Mouse (Mus musculus): ENCODE measurements around the gene Npas4. TPM values are rescaled to one million over a fixed set of nuclear protein-coding genes. Genes with fewer than 3 reads are reported as not detected.

Npas4 gene
- polyA plus RNA-seq, 1 experiment from 2014 or later: not detected

DNA sequence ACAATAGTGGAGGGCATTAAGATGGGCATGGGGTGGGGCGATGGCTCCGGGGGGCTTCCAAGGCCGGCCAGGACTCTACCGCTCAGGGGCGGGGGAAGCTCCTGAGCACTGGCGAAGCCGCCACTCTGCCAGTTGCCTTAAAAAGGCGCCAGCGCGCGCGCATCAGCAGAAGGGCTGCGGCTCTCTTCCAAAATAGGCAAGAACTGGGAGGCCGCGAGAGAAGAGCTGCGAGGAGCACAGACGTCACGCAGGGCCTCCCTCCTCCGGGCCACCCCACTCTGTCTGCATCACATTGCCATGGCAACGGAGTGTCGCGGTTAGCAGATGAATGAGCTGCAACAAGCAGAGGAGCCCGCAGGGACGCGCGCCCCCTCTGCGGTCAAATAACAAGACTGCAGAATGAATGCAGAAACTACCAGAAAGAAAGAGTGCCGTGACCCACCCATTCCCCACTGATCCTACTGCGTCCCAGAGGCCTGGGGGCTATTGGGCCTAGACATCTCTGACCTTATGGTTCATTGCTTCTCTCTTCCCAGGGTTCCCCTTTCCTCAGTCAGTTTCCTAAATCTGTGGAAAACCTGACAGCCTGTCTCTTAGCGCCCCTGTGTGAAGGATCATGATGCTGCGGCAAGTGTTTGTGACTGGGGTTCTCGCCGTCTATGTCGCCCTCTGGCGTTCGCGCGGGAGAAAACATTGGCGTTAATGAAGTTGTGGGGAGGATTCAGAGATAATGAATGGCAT, 11.7 kb upstream of the Npas4 start:
- no peak overlapping the region for H3K4me3 ChIP-seq (ENCODE audit: low read depth, low read length)
- ATAC-seq (ENCODE audit: low read depth): no peak; the same call in 1 of the 2 replicates
- WGBS (ENCODE audit: insufficient replicate concordance): 2% methylated on average over 39 of the region's 39 CpGs
- H3K4me1 ChIP-seq (ENCODE audit: control insufficient read depth, low read depth, low read length): no peaks in the 10 kb centered on the region
- no peaks in the 10 kb centered on the region for H3K36me3 ChIP-seq (ENCODE audit: control insufficient read depth, insufficient read depth)
- H3K27ac ChIP-seq (ENCODE audit: low read length): no peak overlapping the region
- no peaks in the 10 kb centered on the region for H3K9me3 ChIP-seq (replicated peaks; ENCODE audit: control insufficient read depth, low read length)
- H3K27me3 ChIP-seq (ENCODE audit: control insufficient read depth, insufficient read depth, low read depth, low read length): peaks cover 10% of the 10 kb centered on the region; the same call in 1 of the 2 replicates
- no peak overlapping the region for H3K9ac ChIP-seq (ENCODE audit: low read depth, low read length)
- no peak overlapping the region for H3K4me2 ChIP-seq (ENCODE audit: low read depth, low read length)

DNA sequence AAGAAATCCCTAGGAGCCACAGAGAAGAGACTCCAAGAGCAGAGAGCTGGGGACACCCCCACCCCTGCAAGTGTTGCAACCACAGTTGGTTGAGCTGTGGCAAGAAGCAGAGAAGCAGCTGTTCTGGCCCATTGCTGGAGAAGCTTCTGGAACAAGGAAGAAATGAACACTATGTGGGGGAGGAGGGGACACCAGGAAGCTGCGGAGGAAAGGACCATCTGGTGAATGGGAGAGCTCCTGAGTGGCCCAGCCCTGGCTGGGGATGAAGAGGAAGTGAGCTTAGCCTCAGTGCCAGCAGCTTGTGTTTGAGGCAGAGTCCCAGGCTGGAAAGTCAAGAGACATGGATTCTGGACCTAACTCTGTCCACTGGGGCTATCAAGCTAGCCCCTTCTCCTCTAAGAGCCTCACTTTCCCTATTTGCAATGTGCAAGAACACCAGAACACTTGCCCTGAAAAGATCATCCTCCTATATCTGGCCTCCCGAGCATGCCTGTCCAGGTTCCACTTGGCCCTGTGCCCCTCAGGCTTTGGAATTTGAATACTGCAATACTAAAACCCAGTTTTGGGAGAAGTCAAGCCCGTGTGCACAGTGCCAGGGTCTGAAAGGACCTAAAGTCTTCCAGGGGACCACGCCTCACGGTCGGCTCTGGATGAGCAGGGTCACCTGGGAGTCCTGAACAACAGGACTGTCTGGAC, 9.5 kb upstream of the Npas4 start:
- no peaks in the 10 kb centered on the region for H3K36me3 ChIP-seq (ENCODE audit: control insufficient read depth, insufficient read depth)
- 46% methylated on average over 6 of the region's 6 CpGs for WGBS (ENCODE audit: insufficient replicate concordance)
- no peak for ATAC-seq (ENCODE audit: low read depth)
- no peak overlapping the region for H3K9ac ChIP-seq (ENCODE audit: low read depth, low read length)
- no peaks in the 10 kb centered on the region for H3K9me3 ChIP-seq (replicated peaks; ENCODE audit: control insufficient read depth, low read length)
- H3K27ac ChIP-seq (ENCODE audit: low read length): no peak overlapping the region
- H3K4me3 ChIP-seq (ENCODE audit: low read depth, low read length): no peak overlapping the region
- no peak overlapping the region for H3K4me2 ChIP-seq (ENCODE audit: low read depth, low read length)
- H3K4me1 ChIP-seq (ENCODE audit: control insufficient read depth, low read depth, low read length): no peaks in the 10 kb centered on the region
- H3K27me3 ChIP-seq (ENCODE audit: control insufficient read depth, insufficient read depth, low read depth, low read length): peaks cover 10% of the 10 kb centered on the region; the same call in 1 of the 2 replicates

DNA sequence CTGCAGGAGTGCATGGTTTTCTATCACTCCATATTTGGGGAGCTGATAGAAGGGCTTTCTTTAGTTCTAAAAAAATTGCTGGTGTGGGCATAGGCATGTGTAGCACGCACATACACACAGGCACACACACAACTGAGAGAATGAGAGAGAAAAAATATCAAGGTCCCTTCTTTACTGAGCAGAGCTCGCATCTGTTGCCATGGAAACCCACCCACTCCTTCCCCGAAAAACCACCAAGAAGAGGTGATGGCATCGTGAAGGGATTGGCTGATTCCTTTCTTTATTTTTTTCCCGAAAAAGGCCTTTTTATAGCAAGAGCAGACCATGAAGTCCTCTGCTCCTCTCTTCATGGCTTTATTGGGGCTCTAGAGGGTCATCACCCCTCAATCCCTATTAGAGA, 3.9 kb upstream of the Npas4 start:
- H3K4me3 ChIP-seq (ENCODE audit: low read depth, low read length): no peak overlapping the region
- ATAC-seq (ENCODE audit: low read depth): no peak
- H3K27me3 ChIP-seq (ENCODE audit: control insufficient read depth, insufficient read depth, low read depth, low read length): peaks cover 29% of the 10 kb centered on the region
- no peaks in the 10 kb centered on the region for H3K36me3 ChIP-seq (ENCODE audit: control insufficient read depth, insufficient read depth)
- no peak overlapping the region for H3K9ac ChIP-seq (ENCODE audit: low read depth, low read length)
- no peak overlapping the region for H3K27ac ChIP-seq (ENCODE audit: low read length)
- H3K9me3 ChIP-seq (replicated peaks; ENCODE audit: control insufficient read depth, low read length): no peaks in the 10 kb centered on the region
- H3K4me2 ChIP-seq (ENCODE audit: low read depth, low read length): no peak overlapping the region
- WGBS (ENCODE audit: insufficient replicate concordance): 30% methylated on average over 5 of the region's 5 CpGs
- H3K4me1 ChIP-seq (ENCODE audit: control insufficient read depth, low read depth, low read length): no peaks in the 10 kb centered on the region

DNA sequence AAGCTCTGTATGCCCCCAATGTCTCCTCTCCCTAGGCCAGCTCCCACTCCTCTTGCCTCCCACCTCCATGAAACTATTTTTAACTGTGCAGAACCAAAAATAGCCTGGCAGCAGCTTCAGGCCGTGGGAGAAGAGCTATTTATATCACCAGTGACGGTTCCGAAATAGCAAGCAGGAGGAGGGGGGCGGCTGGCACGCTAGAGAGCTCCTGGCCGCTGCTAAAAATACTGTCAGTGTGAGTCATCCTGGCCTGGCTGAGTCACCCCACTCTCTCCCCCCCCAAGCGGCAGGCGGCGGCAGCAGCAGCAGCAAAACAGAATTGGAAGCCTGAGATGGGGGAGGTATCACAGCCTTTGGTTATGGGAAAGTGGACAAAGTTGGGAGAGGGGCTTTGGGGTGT, 2.8 kb upstream of the Npas4 start:
- Histone ChIP-seq H3K36me3 (ENCODE audit: control insufficient read depth, insufficient read depth) (no peaks in the 10 kb centered on the region), H3K27ac (ENCODE audit: low read length) (no peak overlapping the region), H3K9ac (ENCODE audit: low read depth, low read length) (no peak overlapping the region), H3K9me3 (replicated peaks; ENCODE audit: control insufficient read depth, low read length) (no peaks in the 10 kb centered on the region), H3K4me2 (ENCODE audit: low read depth, low read length) (no peak overlapping the region), H3K4me1 (ENCODE audit: control insufficient read depth, low read depth, low read length) (no peaks in the 10 kb centered on the region), H3K4me3 (ENCODE audit: low read depth, low read length) (no peak overlapping the region), H3K27me3 (ENCODE audit: control insufficient read depth, insufficient read depth, low read depth, low read length) (peaks cover 29% of the 10 kb centered on the region)
- WGBS (ENCODE audit: insufficient replicate concordance): 1% methylated on average over 8 of the region's 9 CpGs
- ATAC-seq (ENCODE audit: low read depth): no peak

DNA sequence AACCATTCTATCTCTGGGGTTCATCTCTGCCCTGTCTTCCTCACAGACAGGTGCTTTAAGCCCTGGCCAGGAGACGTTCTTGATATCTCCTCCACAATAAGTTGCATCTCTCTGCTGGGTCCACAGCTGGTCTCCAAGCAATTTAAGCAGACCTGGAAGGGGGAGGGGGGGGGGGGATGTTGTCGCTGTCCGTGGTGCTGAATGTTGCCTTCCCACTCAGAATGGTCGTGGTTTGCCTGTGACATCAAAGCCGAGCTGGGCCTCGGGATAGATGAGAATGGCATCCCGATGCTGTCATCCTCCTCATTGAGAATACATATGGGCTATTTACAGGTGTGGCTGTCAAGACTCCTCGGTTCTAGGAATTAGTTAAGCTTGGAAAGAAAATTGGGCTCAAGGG, 2.3 kb upstream of the Npas4 start:
- Histone ChIP-seq H3K27me3 (ENCODE audit: control insufficient read depth, insufficient read depth, low read depth, low read length) (peaks cover 29% of the 10 kb centered on the region), H3K4me2 (ENCODE audit: low read depth, low read length) (no peak overlapping the region), H3K9ac (ENCODE audit: low read depth, low read length) (no peak overlapping the region), H3K9me3 (replicated peaks; ENCODE audit: control insufficient read depth, low read length) (no peaks in the 10 kb centered on the region), H3K4me3 (ENCODE audit: low read depth, low read length) (no peak overlapping the region), H3K36me3 (ENCODE audit: control insufficient read depth, insufficient read depth) (no peaks in the 10 kb centered on the region), H3K27ac (ENCODE audit: low read length) (no peak overlapping the region), H3K4me1 (ENCODE audit: control insufficient read depth, low read depth, low read length) (no peaks in the 10 kb centered on the region)
- no peak for ATAC-seq (ENCODE audit: low read depth)
- WGBS (ENCODE audit: insufficient replicate concordance): 9% methylated on average over 8 of the region's 8 CpGs

DNA sequence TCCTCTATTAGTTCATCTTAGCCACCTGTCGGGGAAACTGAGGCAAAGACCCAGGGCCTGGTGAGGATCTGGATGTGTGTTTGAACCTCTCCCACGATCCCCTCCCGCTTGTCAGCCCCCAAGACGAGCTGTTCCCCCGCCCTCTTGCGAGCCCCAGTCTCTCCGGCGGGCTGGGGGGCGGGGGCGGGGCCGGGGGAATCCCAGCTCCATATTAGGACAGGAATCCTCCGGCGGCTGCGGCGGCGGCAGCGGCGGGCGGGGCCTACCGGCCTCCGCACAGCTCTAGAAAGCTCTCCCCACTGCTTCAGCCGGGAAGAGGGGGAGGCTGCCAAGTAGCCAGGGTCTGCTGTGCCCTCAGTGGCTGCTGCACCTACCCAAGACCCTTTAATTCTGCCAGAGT, 600 bp upstream of the Npas4 start:
- Histone ChIP-seq H3K4me2 (ENCODE audit: low read depth, low read length) (no peak overlapping the region), H3K36me3 (ENCODE audit: control insufficient read depth, insufficient read depth) (no peaks in the 10 kb centered on the region), H3K27me3 (ENCODE audit: control insufficient read depth, insufficient read depth, low read depth, low read length) (peaks cover 32% of the 10 kb centered on the region), H3K4me1 (ENCODE audit: control insufficient read depth, low read depth, low read length) (no peaks in the 10 kb centered on the region), H3K9me3 (replicated peaks; ENCODE audit: control insufficient read depth, low read length) (no peaks in the 10 kb centered on the region), H3K9ac (ENCODE audit: low read depth, low read length) (no peak overlapping the region), H3K4me3 (ENCODE audit: low read depth, low read length) (no peak overlapping the region), H3K27ac (ENCODE audit: low read length) (no peak overlapping the region)
- 2% methylated on average over 19 of the region's 22 CpGs for WGBS (ENCODE audit: insufficient replicate concordance)
- ATAC-seq (ENCODE audit: low read depth): no peak

DNA sequence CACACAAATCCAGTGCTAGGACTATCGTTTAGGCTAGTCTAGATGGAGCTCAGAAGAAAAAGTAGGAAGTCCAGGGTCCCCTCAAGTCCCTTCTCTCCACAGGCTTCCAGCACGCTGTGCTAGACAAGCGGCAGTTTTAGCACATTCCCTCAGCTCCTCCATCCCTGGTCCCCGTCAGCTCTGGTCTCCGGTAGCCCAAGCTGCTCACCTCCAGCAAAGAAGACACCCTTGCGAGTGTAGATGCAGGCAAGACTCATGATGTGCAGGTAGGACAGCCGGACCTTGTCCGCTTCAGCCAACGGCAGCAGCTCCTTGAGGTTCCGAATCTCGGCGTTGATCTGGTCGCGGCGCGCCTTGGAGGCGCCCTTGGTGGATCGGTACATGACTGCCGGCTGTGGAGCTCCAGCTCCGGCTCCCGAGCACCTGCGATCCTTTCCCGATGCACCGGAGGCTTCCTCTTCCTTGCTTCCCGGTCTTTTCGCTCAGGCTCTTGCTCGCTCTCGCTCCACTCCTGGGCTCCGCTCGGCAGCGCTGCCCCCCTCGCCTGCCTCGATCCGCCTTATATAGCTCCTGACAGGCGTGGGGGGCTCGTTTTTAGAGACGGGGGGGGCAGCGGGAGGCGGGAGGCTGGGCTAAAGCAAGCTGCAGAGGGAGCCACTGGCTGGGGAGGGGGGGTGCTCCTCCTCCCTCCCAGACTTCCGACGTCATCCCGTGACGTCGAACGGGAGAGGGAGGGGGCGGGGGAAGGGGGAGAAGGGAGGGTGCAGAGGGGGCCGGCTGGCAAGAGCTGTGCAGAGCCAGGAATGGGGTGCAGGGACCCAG, 471 bp downstream of the Npas4 start:
- no peak overlapping the region for H3K9ac ChIP-seq (ENCODE audit: low read depth, low read length)
- 25% methylated on average over 41 of the region's 47 CpGs for WGBS (ENCODE audit: insufficient replicate concordance)
- H3K27ac ChIP-seq (ENCODE audit: low read length): no peak overlapping the region
- H3K4me2 ChIP-seq (ENCODE audit: low read depth, low read length): no peak overlapping the region
- H3K4me3 ChIP-seq (ENCODE audit: low read depth, low read length): no peak overlapping the region
- ATAC-seq (ENCODE audit: low read depth): no peak
- no peaks in the 10 kb centered on the region for H3K36me3 ChIP-seq (ENCODE audit: control insufficient read depth, insufficient read depth)
- peaks cover 32% of the 10 kb centered on the region for H3K27me3 ChIP-seq (ENCODE audit: control insufficient read depth, insufficient read depth, low read depth, low read length)
- no peaks in the 10 kb centered on the region for H3K4me1 ChIP-seq (ENCODE audit: control insufficient read depth, low read depth, low read length)
- no peaks in the 10 kb centered on the region for H3K9me3 ChIP-seq (replicated peaks; ENCODE audit: control insufficient read depth, low read length)

DNA sequence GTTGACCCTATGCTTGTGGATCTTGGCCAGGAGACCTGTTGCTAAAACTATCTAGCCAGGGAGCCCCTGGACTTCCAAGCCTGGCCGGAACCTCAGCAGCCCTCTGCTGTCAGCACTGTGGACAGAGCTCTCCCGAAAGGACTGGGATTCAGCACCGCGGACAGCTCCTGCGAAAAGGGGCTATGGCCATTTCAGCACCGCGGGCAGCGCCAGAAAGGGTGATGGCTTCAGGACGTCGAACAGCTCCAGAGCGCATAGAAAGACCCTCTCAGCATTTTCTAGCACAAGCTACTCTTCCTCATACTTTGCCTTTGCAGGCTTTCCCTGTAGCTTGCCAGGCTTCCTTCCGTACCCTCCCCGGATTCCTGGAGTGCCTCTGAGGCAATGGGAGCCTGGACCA, 1.1 kb downstream of the Npas4 start:
- H3K9ac ChIP-seq (ENCODE audit: low read depth, low read length): no peak overlapping the region
- no peak overlapping the region for H3K4me3 ChIP-seq (ENCODE audit: low read depth, low read length)
- WGBS (ENCODE audit: insufficient replicate concordance): 4% methylated on average over 13 of the region's 13 CpGs
- no peak for ATAC-seq (ENCODE audit: low read depth)
- H3K27ac ChIP-seq (ENCODE audit: low read length): no peak overlapping the region
- no peaks in the 10 kb centered on the region for H3K9me3 ChIP-seq (replicated peaks; ENCODE audit: control insufficient read depth, low read length)
- peaks cover 38% of the 10 kb centered on the region for H3K27me3 ChIP-seq (ENCODE audit: control insufficient read depth, insufficient read depth, low read depth, low read length)
- no peaks in the 10 kb centered on the region for H3K36me3 ChIP-seq (ENCODE audit: control insufficient read depth, insufficient read depth)
- H3K4me1 ChIP-seq (ENCODE audit: control insufficient read depth, low read depth, low read length): no peaks in the 10 kb centered on the region
- H3K4me2 ChIP-seq (ENCODE audit: low read depth, low read length): no peak overlapping the region

DNA sequence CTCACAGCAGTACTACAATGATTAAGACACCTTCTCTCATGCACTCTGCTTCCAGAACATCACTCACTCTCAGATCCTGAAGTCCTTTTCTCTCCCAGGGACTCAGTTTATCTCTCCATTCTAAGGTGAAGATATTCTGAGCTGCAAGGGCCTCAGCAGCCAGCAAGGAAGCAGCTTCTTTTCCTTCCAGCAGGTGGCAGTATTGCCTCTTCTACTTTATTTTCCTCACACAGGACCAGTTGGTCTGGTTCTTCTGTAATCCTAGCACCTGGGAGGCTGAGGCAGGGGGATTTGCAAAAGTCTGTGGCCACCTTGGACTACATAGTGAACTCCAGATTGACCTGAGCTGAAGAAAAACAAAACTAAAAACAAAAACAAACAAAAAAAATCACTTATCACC, 8.3 kb downstream of the Npas4 start:
- Histone ChIP-seq H3K4me1 (ENCODE audit: control insufficient read depth, low read depth, low read length) (no peaks in the 10 kb centered on the region), H3K4me3 (ENCODE audit: low read depth, low read length) (no peak overlapping the region), H3K27me3 (ENCODE audit: control insufficient read depth, insufficient read depth, low read depth, low read length) (peaks cover 16% of the 10 kb centered on the region), H3K4me2 (ENCODE audit: low read depth, low read length) (no peak overlapping the region), H3K9me3 (replicated peaks; ENCODE audit: control insufficient read depth, low read length) (no peaks in the 10 kb centered on the region), H3K36me3 (ENCODE audit: control insufficient read depth, insufficient read depth) (no peaks in the 10 kb centered on the region), H3K27ac (ENCODE audit: low read length) (no peak overlapping the region), H3K9ac (ENCODE audit: low read depth, low read length) (no peak overlapping the region)
- no peak for ATAC-seq (ENCODE audit: low read depth)

Measured in liver, embryonic 16.5 days (tissue).